Mouse (Mus musculus) hindlimb bud, embryonic 11.5 days (tissue): Measurements from ENCODE around the gene 9430007A20Rik.
"Not testable (repeated sequence)": the region's sequence is repeated elsewhere in the genome, so short reads cannot be mapped to it uniquely, and the experiment has no call there.

ENCODE experiments used
- DNase-seq: peaks from one replicate; pipeline ENCODE4 v3.0.0-alpha.2; 2012; ENCODE audit warnings: low read depth, low spot score; ENCODE audit errors: extremely low spot score

Gene 9430007A20Rik

DNA sequence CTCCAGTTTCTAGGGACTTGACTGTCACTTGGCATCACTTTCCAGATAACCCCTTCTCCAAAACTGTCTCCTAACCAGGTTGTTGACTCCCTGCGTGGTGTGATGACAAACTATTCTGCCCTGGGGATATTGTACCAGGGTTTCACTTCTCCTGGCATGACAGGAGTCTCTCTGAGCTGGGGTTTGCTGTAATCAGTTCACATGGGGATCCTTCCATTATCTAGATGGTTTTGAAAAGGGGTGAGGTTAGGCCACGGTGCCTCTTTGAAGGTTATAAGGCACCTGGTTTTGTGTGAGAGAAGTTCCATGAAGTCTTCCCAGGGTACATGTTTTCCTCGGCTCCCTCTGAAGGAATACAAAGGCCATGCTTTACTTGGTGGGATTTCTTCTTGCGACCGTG, at the start of gene 9430007A20Rik:
9430007A20Rik (plus strand) TSS at position 301 of the 400 bp plus-strand sequence.
- DNase-seq, result no peak

DNA sequence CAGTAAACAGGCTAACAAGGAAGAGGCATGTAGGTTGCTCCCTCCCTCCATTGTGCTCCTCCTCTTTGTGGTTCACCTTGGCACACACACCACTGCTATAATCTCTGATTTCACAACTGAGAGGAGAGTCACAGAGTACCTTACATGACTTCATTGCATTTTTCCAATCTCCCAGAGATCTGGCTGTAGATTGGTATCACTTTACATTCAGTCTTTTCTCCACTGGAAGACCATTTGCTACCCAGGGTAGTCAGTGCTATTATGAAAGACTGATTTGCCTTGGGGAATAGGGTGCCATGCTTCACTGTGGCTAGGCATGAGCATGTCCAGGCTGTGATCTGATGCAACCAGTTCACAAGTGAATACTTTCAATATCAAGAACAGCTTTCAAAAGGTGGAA, 26.3 kb upstream of the 9430007A20Rik start:
- no peak for DNase-seq

DNA sequence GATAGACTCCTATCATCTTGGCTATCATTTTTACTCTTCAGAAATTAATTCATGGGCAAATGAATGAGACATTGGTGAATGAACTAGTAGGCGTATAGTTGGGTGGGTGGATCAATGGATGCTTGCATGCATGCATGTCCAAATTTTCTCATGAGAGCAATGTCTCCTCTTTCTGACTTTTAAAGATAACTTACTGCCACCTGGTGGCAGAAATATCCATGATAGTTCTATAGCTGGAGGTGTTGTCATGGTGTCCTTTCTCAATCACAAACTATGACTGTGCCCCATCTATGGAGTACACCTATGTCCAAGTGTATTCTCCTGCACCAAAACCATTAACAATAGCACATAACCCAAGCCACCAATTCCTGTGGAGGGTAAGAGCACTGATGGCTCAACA, 13.1 kb upstream of the 9430007A20Rik start:
- no peak for DNase-seq

DNA sequence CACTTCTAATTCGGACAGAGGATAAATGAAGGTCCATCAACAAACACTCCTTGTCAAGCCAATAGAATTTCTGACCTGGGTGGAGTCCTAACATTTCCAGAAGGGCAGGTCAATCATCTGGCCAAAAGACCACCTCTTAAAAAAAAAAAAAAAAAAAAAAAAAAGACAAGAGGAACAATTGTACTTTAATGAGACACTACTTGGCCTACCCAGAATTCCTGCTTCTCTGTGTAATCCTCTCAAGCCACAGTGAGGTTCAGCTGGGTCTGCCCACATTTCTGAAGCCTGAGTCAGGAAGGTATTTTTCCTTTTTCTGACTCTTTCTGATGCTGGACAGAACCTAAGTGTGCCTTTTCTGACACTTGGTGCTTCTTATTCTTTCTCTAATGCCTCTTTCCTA, 25.1 kb downstream of the 9430007A20Rik start:
- DNase-seq, result no peak

DNA sequence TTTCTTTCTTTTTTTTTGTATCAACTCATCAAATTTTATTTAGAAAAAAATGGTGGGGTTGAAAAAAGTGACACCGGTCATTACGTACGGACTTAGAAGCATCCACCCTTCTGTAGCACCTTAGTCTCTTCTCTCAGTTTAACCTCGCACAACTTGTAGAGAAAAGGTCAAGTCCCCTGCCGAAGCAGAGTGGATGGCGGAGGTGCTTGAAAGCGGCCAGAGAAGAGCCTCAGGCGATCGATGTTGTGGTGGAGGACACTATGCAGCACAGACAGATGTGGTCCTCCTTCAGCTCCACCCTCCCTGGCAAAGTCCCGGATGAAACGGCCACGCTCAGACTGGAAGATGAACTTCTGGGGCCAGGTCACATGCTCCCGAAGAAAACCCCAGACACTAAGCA, 25.7 kb downstream of the 9430007A20Rik start:
- DNase-seq, result not testable (repeated sequence)

DNA sequence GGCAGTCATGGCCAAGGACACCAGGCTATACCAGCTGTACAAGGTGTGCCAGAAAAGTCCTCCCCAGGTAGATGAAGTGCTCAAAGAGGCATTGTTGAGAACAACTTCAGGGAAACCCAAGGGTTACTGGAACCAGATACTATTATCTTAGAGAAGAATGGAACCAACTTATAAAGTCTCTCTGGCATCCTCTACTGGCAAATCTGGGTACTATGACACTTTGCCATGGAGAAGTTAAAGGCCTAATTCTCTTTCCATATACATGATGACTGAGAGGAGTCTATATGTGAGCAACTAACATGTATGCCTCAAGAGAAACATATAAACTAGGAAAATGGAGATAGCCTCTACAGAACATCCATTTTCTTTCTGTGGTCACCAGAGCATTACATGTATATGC, 31.5 kb downstream of the 9430007A20Rik start:
- no peak for DNase-seq

DNA sequence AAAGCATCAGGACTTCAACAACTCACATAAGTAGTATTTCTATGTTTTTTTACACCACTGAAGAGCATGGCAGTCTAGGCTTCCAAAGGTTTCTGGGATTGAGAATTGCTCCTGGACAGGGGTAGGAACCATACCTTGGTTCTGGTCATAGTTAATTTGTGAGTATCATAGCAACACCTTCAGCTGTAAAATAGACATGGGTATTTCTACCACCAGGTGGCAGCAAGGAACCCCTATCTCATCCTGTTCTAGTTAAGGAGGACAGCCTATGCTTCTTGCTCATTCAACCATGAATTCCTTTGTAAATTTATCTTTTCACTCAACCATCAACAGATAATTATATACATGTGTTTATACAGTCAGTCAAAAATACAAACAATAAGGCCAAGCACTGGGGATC, 40.2 kb downstream of the 9430007A20Rik start:
- DNase-seq, result no peak

DNA sequence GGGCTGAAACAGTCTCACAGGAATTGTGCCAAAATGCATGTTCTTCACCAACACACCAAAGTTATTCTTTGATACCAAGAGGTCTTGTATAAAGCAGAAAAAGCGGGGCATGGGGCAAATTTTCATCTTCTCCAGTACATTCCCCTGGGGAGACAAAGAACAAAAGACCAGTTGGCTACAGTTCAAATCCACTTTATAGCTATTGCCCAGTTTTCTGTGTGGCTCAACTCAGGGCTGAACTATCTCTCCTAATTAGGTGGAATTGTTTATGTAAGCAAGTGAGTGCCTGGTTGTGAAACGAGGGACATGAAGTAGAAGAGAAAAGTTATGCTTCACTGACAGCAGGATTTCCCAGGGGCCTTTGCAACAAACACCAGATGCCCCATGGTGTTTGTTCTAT, 41.6 kb downstream of the 9430007A20Rik start:
- no peak for DNase-seq

DNA sequence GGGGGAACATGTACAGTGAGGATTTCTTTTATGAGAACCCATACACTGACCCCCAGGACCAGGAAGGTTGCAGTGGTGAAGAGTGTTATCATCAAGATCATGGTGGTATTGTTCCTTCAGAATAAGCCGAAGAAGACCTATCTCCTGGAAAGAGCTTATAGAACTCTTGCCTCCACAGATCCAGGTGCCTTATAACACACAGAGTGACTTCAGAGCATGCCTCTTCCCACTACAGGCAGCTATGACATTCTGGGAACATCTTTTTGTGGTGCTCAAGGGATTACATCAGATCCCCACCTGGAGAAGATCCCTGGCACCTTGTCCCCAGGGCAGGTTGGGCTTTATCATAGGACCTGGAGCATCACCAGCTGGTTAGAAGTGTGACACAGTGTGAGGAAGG, 45.4 kb downstream of the 9430007A20Rik start, which contains the start of gene Gm13124:
Gm13124 (minus strand) TSS at position 101 of the 400 bp plus-strand sequence.
- DNase-seq, result no peak

DNA sequence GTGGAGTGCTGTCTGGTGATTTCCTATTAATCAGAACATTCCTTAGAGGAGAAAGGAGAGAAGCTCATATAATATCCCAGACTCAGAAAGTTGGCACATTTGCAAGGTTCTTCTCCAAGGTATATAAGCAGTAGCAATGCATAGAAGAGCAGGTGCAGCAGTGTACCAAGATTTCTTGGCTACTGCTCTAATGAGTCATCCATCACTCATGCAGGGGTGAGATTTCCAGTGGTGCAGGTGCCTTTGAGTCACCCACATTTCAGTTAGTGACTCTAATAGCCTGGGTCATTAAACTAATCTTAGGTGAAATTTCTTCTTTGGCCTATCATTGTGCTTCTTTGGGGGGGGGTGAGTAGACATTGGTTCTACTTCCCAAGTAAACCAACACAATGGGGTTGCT, 48.1 kb downstream of the 9430007A20Rik start:
- no peak for DNase-seq
